Comparison of ENCODE assay signal across 9 mouse cellular contexts in the genomic region with DNA sequence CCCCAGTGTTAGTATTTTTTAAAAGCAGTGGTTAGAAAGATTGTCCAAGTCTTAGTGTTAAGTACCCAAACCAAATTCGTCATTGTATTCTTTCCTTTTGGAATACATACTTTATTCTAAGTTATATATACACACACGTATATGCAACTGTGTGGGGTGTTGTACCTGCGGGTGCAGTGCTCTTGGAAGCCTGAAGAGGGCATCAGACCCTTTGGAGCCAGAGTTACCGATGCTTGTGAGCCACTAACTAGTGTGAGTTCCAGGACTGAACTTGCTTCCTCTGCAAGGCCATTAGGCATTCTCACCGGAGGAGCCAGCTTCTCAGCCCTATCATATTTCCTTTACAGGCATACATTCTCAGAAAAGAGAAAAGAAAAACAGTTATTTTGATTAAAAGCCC. TPM values are rescaled to one million over a fixed set of nuclear protein-coding genes. Genes with fewer than 3 reads are reported as not detected.
A peak's percentile ranks its signal among the peaks of the same experiment; 100 is the strongest.
DNase-seq lines count a peak whose midpoint lies in the region; ATAC-seq lines count a peak whose summit lies in the region.
"Had no signal": no experiment of that assay in that cellular context is flagged by ENCODE, and none has a peak within 500 bp of the region (broad histone marks: within the 10 kb centered on the region; RNA-seq: fewer than 3 reads in every experiment).

No protein-coding gene starts in this region.

- no peak overlapping the region for H3K9ac ChIP-seq in kidney, embryonic 15.5 days
- no peak overlapping the region for H3K9ac ChIP-seq in intestine, embryonic 15.5 days
- H3K9ac ChIP-seq: limb, embryonic 15.5 days had no signal

- WGBS in kidney, embryonic 15.5 days = 32% methylated on average over 5 of the region's 5 CpGs
- 25% methylated on average over 5 of the region's 5 CpGs for WGBS in embryonic facial prominence, embryonic 10.5 days
- WGBS in intestine, embryonic 15.5 days = 35% methylated on average over 5 of the region's 5 CpGs

- peak; percentile 53 for DNase-seq in kidney, adult 18-20 months
- peak; percentile 37 for DNase-seq in CD4-positive helper T cell, adult 2 months (ENCODE audit: low read depth, low spot score)
- DNase-seq in R1 (ENCODE audit: low read depth, low spot score) = peak; percentile 66
- DNase-seq in embryonic facial prominence, embryonic 10.5 days (ENCODE audit: low spot score) = peak; percentile 32
- peak; percentile 45 for DNase-seq in kidney, postnatal 14 days
- peak; percentile 28 to 50 for DNase-seq in natural killer cell, adult 2 months (ENCODE audit: low spot score in 2 of 2)

- no peak for ATAC-seq in kidney, embryonic 15.5 days (replicated peaks; ENCODE audit: low FRiP score)
- no peak; the same call in 1 of the 2 replicates for ATAC-seq in intestine, embryonic 15.5 days

- no peaks in the 10 kb centered on the region for H3K36me3 ChIP-seq in kidney, embryonic 15.5 days
- H3K36me3 ChIP-seq in embryonic facial prominence, embryonic 10.5 days (replicated peaks) = no peaks in the 10 kb centered on the region
- no peaks in the 10 kb centered on the region for H3K36me3 ChIP-seq in intestine, embryonic 15.5 days
- H3K36me3 ChIP-seq: limb, embryonic 15.5 days had no signal

- no peaks in the 10 kb centered on the region for H3K4me1 ChIP-seq in kidney, embryonic 15.5 days
- H3K4me1 ChIP-seq in embryonic facial prominence, embryonic 10.5 days = no peaks in the 10 kb centered on the region
- H3K4me1 ChIP-seq in intestine, embryonic 15.5 days (replicated peaks) = no peaks in the 10 kb centered on the region
- H3K4me1 ChIP-seq: limb, embryonic 15.5 days had no signal

- no peak overlapping the region for H3K27ac ChIP-seq in kidney, embryonic 15.5 days
- no peak overlapping the region for H3K27ac ChIP-seq in embryonic facial prominence, embryonic 10.5 days (replicated peaks)
- no peak overlapping the region for H3K27ac ChIP-seq in intestine, embryonic 15.5 days
- H3K27ac ChIP-seq: limb, embryonic 15.5 days had no signal

- H3K4me2 ChIP-seq in kidney, embryonic 15.5 days = no peak overlapping the region
- H3K4me2 ChIP-seq in intestine, embryonic 15.5 days (replicated peaks) = no peak overlapping the region
- H3K4me2 ChIP-seq: limb, embryonic 15.5 days had no signal

- H3K9me3 ChIP-seq in kidney, embryonic 15.5 days (replicated peaks) = no peaks in the 10 kb centered on the region
- H3K9me3 ChIP-seq in embryonic facial prominence, embryonic 10.5 days = no peaks in the 10 kb centered on the region
- no peaks in the 10 kb centered on the region for H3K9me3 ChIP-seq in intestine, embryonic 15.5 days
- H3K9me3 ChIP-seq: limb, embryonic 15.5 days had no signal

- no peaks in the 10 kb centered on the region for H3K27me3 ChIP-seq in kidney, embryonic 15.5 days
- no peaks in the 10 kb centered on the region for H3K27me3 ChIP-seq in embryonic facial prominence, embryonic 10.5 days (replicated peaks; ENCODE audit: low read depth, poor library complexity, severe bottlenecking)
- no peaks in the 10 kb centered on the region for H3K27me3 ChIP-seq in intestine, embryonic 15.5 days (replicated peaks)
- H3K27me3 ChIP-seq: limb, embryonic 15.5 days had no signal

- no peak overlapping the region for H3K4me3 ChIP-seq in kidney, embryonic 15.5 days (replicated peaks)
- no peak overlapping the region for H3K4me3 ChIP-seq in embryonic facial prominence, embryonic 10.5 days
- H3K4me3 ChIP-seq in intestine, embryonic 15.5 days (replicated peaks) = no peak overlapping the region
- H3K4me3 ChIP-seq: limb, embryonic 15.5 days had no signal

RNA-seq across cellular contexts. Expression of a gene that starts 20.1 kb away (rescaled TPM):
- polyA plus RNA-seq in kidney, embryonic 15.5 days (2015; fragmentation: Nextera tagmentation; extraction: Ambion mirVana) = 36.5 and 37.0 TPM in 2 replicates
- polyA plus RNA-seq in embryonic facial prominence, embryonic 10.5 days (2016; fragmentation: Nextera tagmentation; extraction: Ambion mirVana) = 26.7 and 27.5 TPM in 2 replicates
- 28.2 and 32.5 TPM in 2 replicates for polyA plus RNA-seq in intestine, embryonic 15.5 days (2015; fragmentation: Nextera tagmentation; extraction: Ambion mirVana)

RNA-seq across cellular contexts. Expression of a gene that starts 20.3 kb away (rescaled TPM):
- 137 and 154 TPM in 2 replicates for polyA plus RNA-seq in kidney, embryonic 15.5 days (2015; fragmentation: Nextera tagmentation; extraction: Ambion mirVana)
- 122 and 127 TPM in 2 replicates for polyA plus RNA-seq in embryonic facial prominence, embryonic 10.5 days (2016; fragmentation: Nextera tagmentation; extraction: Ambion mirVana)
- polyA plus RNA-seq in intestine, embryonic 15.5 days (2015; fragmentation: Nextera tagmentation; extraction: Ambion mirVana) = 124 and 128 TPM in 2 replicates
